Mouse (Mus musculus): ENCODE measurements around the gene Pak2.

- TF ChIP-seq EP300 (IDR thresholded peaks at IDR 0.05; ENCODE audit: insufficient read depth, low read depth, low read length), result no peak
- no peak for TF ChIP-seq POLR2A (IDR thresholded peaks at IDR 0.05; ENCODE audit: insufficient read depth, low read length)
These were observed 12.3 kb upstream of the Pak2 start for GRCm38 (mm10) chr16:32091466-32091865.
